7 mouse cellular contexts compared by ENCODE assay signal in genomic region chr2:170511073-170511891, GRCm38 (mm10). TPM values are rescaled to one million over a fixed set of nuclear protein-coding genes. Genes with fewer than 3 reads are reported as not detected.
DNase-seq lines count a peak whose midpoint lies in the region; ATAC-seq lines count a peak whose summit lies in the region.

No protein-coding gene starts in this region.

- peak overlapping the region; percentile 94 for H3K9ac ChIP-seq in midbrain, embryonic 13.5 days (replicated peaks)

- peaks cover 25% of the 10 kb centered on the region for H3K4me1 ChIP-seq in limb, embryonic 10.5 days
- H3K4me1 ChIP-seq in midbrain, embryonic 13.5 days (replicated peaks): peaks cover 36% of the 10 kb centered on the region

- H3K4me2 ChIP-seq in midbrain, embryonic 13.5 days (replicated peaks): peak overlapping the region; percentile 83

- no peaks in the 10 kb centered on the region for H3K9me3 ChIP-seq in limb, embryonic 10.5 days (replicated peaks)
- no peaks in the 10 kb centered on the region for H3K9me3 ChIP-seq in midbrain, embryonic 13.5 days

- WGBS in limb, embryonic 10.5 days: under 1% methylated on average over 64 of the region's 69 CpGs
- under 1% methylated on average over 69 of the region's 69 CpGs for WGBS in midbrain, embryonic 13.5 days

- H3K36me3 ChIP-seq in limb, embryonic 10.5 days: peaks cover 20% of the 10 kb centered on the region
- H3K36me3 ChIP-seq in midbrain, embryonic 13.5 days: peaks cover 10% of the 10 kb centered on the region

- peak overlapping the region; percentile 96 for H3K4me3 ChIP-seq in limb, embryonic 10.5 days
- H3K4me3 ChIP-seq in midbrain, embryonic 13.5 days (replicated peaks): peak overlapping the region; percentile 95

- peak; percentile 79 for DNase-seq in adrenal gland, adult 8-10 months
- DNase-seq in embryo, embryonic 9.5 days (ENCODE audit: extremely low spot score): peak; percentile 95
- DNase-seq in kidney, adult 11 months: peak; percentile 90
- peak; percentile 93 for DNase-seq in limb, embryonic 10.5 days (ENCODE audit: low spot score)
- DNase-seq in spleen, adult 12 weeks (ENCODE audit: low spot score): peak; percentile 84

- ATAC-seq in granulocyte monocyte progenitor cell, adult 5-6 weeks (replicated peaks; ENCODE audit: poor library complexity, severe bottlenecking): peak; percentile 81
- peak; percentile 77 for ATAC-seq in midbrain, embryonic 13.5 days

- H3K27ac ChIP-seq in limb, embryonic 10.5 days: peak overlapping the region; percentile 100
- H3K27ac ChIP-seq in midbrain, embryonic 13.5 days: peak overlapping the region; percentile 79

- H3K27me3 ChIP-seq in limb, embryonic 10.5 days (ENCODE audit: low read depth, poor library complexity, severe bottlenecking): no peaks in the 10 kb centered on the region; the same call in 1 of the 2 replicates
- peaks cover 7% of the 10 kb centered on the region; the same call in 1 of the 2 replicates for H3K27me3 ChIP-seq in midbrain, embryonic 13.5 days

RNA-seq across cellular contexts. Expression of gene Cyp24a1, which starts 14.3 kb away (rescaled TPM):
- not detected for total RNA-seq in adrenal gland, adult 8-10 months (2022)
- total RNA-seq in granulocyte monocyte progenitor cell, adult 5-6 weeks (2014; fragmentation: Nextera tagmentation): not detected in 2 replicates
- not detected in 2 replicates for total RNA-seq in granulocyte monocyte progenitor cell, adult 5-6 weeks (2017)
- not detected in 2 replicates for polyA plus RNA-seq in limb, embryonic 10.5 days (2016; fragmentation: Nextera tagmentation; extraction: Ambion mirVana)
- polyA plus RNA-seq in midbrain, embryonic 13.5 days (2015; fragmentation: Nextera tagmentation; extraction: Ambion mirVana): 0.10 and 0.17 TPM in 2 replicates

RNA-seq across cellular contexts. Expression of gene Pfdn4, which starts 15.1 kb away (rescaled TPM):
- 10 to 100 TPM; 12.5 to 19.9 (median 17.5) TPM for total RNA-seq in adrenal gland, adult 8-10 months (2022)
- 52.7 and 59.1 TPM in 2 replicates for total RNA-seq in granulocyte monocyte progenitor cell, adult 5-6 weeks (2014; fragmentation: Nextera tagmentation)
- 58.7 and 82.4 TPM in 2 replicates for total RNA-seq in granulocyte monocyte progenitor cell, adult 5-6 weeks (2017)
- 102 and 107 TPM in 2 replicates for polyA plus RNA-seq in limb, embryonic 10.5 days (2016; fragmentation: Nextera tagmentation; extraction: Ambion mirVana)
- 127 and 147 TPM in 2 replicates for polyA plus RNA-seq in midbrain, embryonic 13.5 days (2015; fragmentation: Nextera tagmentation; extraction: Ambion mirVana)

Comparison
In these comparisons a context has a peak if more than half of its experiments do, and no peak if none do; other contexts are left out.
1. Peak in every context shown above with its lines: DNase-seq, ATAC-seq, H3K4me3 ChIP-seq and H3K27ac ChIP-seq.